Mouse (Mus musculus): ENCODE measurements at regions not wholly inside any gene's neighbourhood (a gene's known extent, or its start where the extent isn't known, plus 50 kb on each side); places are given as distances from the start of the nearest gene placed in this dataset.

GRCm38 (mm10) chr12:79932905-79933304, 179.9 kb downstream of the Zfp36l1 start:
- no peaks in the 10 kb centered on the region for H3K4me1 ChIP-seq (ENCODE audit: control insufficient read depth, insufficient read depth, low read length)
- H3K27ac ChIP-seq (ENCODE audit: control insufficient read depth, insufficient read depth, low read depth, low read length, poor library complexity): no peak overlapping the region
- TF ChIP-seq CTCF (IDR thresholded peaks at IDR 0.05; ENCODE audit: control insufficient read depth, insufficient read depth, low read length) (no peak), POLR2A (IDR thresholded peaks at IDR 0.05; ENCODE audit: borderline replicate concordance, control insufficient read depth, low read depth, low read length) (no peak)
- no peak overlapping the region for H3K4me3 ChIP-seq (replicated peaks; ENCODE audit: control insufficient read depth, low read depth, low read length)
- 77% methylated on average over 7 of the region's 7 CpGs for WGBS

GRCm38 (mm10) chr12:79931455-79931854, 181.4 kb downstream of the Zfp36l1 start:
- Histone ChIP-seq H3K4me1 (ENCODE audit: control insufficient read depth, insufficient read depth, low read length) (no peaks in the 10 kb centered on the region), H3K27ac (ENCODE audit: control insufficient read depth, insufficient read depth, low read depth, low read length, poor library complexity) (no peak overlapping the region), H3K4me3 (replicated peaks; ENCODE audit: control insufficient read depth, low read depth, low read length) (no peak overlapping the region)
- 82% methylated on average over 5 of the region's 5 CpGs for WGBS
- TF ChIP-seq POLR2A (IDR thresholded peaks at IDR 0.05; ENCODE audit: borderline replicate concordance, control insufficient read depth, low read depth, low read length) (no peak), CTCF (IDR thresholded peaks at IDR 0.05; ENCODE audit: control insufficient read depth, insufficient read depth, low read length) (no peak)

- Histone ChIP-seq H3K27ac (ENCODE audit: control insufficient read depth, insufficient read depth, low read depth, low read length, poor library complexity) (no peak overlapping the region), H3K4me3 (replicated peaks; ENCODE audit: control insufficient read depth, low read depth, low read length) (no peak overlapping the region), H3K4me1 (ENCODE audit: control insufficient read depth, insufficient read depth, low read length) (no peaks in the 10 kb centered on the region)
- WGBS: 83% methylated on average over 6 of the region's 6 CpGs
- no peak for TF ChIP-seq CTCF (IDR thresholded peaks at IDR 0.05; ENCODE audit: control insufficient read depth, insufficient read depth, low read length)
- TF ChIP-seq POLR2A (IDR thresholded peaks at IDR 0.05; ENCODE audit: borderline replicate concordance, control insufficient read depth, low read depth, low read length): no peak
Measured at GRCm38 (mm10) chr12:79929846-79930245, 183.0 kb downstream of the Zfp36l1 start.

GRCm38 (mm10) chr12:79928739-79929380, 184.0 kb downstream of the Zfp36l1 start:
- TF ChIP-seq CTCF (IDR thresholded peaks at IDR 0.05; ENCODE audit: control insufficient read depth, insufficient read depth, low read length) (no peak), POLR2A (IDR thresholded peaks at IDR 0.05; ENCODE audit: borderline replicate concordance, control insufficient read depth, low read depth, low read length) (no peak)
- WGBS: 74% methylated on average over 6 of the region's 6 CpGs
- Histone ChIP-seq H3K27ac (ENCODE audit: control insufficient read depth, insufficient read depth, low read depth, low read length, poor library complexity) (no peak overlapping the region), H3K4me1 (ENCODE audit: control insufficient read depth, insufficient read depth, low read length) (no peaks in the 10 kb centered on the region), H3K4me3 (replicated peaks; ENCODE audit: control insufficient read depth, low read depth, low read length) (no peak overlapping the region)

- 67% methylated on average over 4 of the region's 4 CpGs for WGBS
- no peaks in the 10 kb centered on the region for H3K4me1 ChIP-seq (ENCODE audit: control insufficient read depth, insufficient read depth, low read length)
- no peak overlapping the region for H3K4me3 ChIP-seq (replicated peaks; ENCODE audit: control insufficient read depth, low read depth, low read length)
- TF ChIP-seq POLR2A (IDR thresholded peaks at IDR 0.05; ENCODE audit: borderline replicate concordance, control insufficient read depth, low read depth, low read length) (no peak), CTCF (IDR thresholded peaks at IDR 0.05; ENCODE audit: control insufficient read depth, insufficient read depth, low read length) (no peak)
- H3K27ac ChIP-seq (ENCODE audit: control insufficient read depth, insufficient read depth, low read depth, low read length, poor library complexity): no peak overlapping the region
Measured at GRCm38 (mm10) chr12:79928298-79928697, 184.5 kb downstream of the Zfp36l1 start.

GRCm38 (mm10) chr12:79925704-79926588, 186.9 kb downstream of the Zfp36l1 start:
- Histone ChIP-seq H3K4me3 (replicated peaks; ENCODE audit: control insufficient read depth, low read depth, low read length) (no peak overlapping the region), H3K27ac (ENCODE audit: control insufficient read depth, insufficient read depth, low read depth, low read length, poor library complexity) (no peak overlapping the region), H3K4me1 (ENCODE audit: control insufficient read depth, insufficient read depth, low read length) (no peaks in the 10 kb centered on the region)
- TF ChIP-seq CTCF (IDR thresholded peaks at IDR 0.05; ENCODE audit: control insufficient read depth, insufficient read depth, low read length): no peak
- TF ChIP-seq POLR2A (IDR thresholded peaks at IDR 0.05; ENCODE audit: borderline replicate concordance, control insufficient read depth, low read depth, low read length): no peak
- WGBS: 72% methylated on average over 6 of the region's 6 CpGs

GRCm38 (mm10) chr12:79924921-79925703, 187.7 kb downstream of the Zfp36l1 start:
- no peak overlapping the region for H3K4me3 ChIP-seq (replicated peaks; ENCODE audit: control insufficient read depth, low read depth, low read length)
- 76% methylated on average over 16 of the region's 16 CpGs for WGBS
- no peak for TF ChIP-seq CTCF (IDR thresholded peaks at IDR 0.05; ENCODE audit: control insufficient read depth, insufficient read depth, low read length)
- no peaks in the 10 kb centered on the region for H3K4me1 ChIP-seq (ENCODE audit: control insufficient read depth, insufficient read depth, low read length)
- H3K27ac ChIP-seq (ENCODE audit: control insufficient read depth, insufficient read depth, low read depth, low read length, poor library complexity): no peak overlapping the region

GRCm38 (mm10) chr12:79923811-79924210, 189.0 kb downstream of the Zfp36l1 start:
- H3K4me1 ChIP-seq (ENCODE audit: control insufficient read depth, insufficient read depth, low read length): no peaks in the 10 kb centered on the region
- WGBS: 73% methylated on average over 6 of the region's 6 CpGs
- no peak overlapping the region for H3K4me3 ChIP-seq (replicated peaks; ENCODE audit: control insufficient read depth, low read depth, low read length)
- no peak overlapping the region for H3K27ac ChIP-seq (ENCODE audit: control insufficient read depth, insufficient read depth, low read depth, low read length, poor library complexity)
- no peak for TF ChIP-seq CTCF (IDR thresholded peaks at IDR 0.05; ENCODE audit: control insufficient read depth, insufficient read depth, low read length)
- TF ChIP-seq POLR2A (IDR thresholded peaks at IDR 0.05; ENCODE audit: borderline replicate concordance, control insufficient read depth, low read depth, low read length): no peak

Data from bone marrow, adult 2 months (tissue).